Mouse (Mus musculus): Measurements from ENCODE around the gene Cldn20. TPM values are rescaled to one million over a fixed set of nuclear protein-coding genes. Genes with fewer than 3 reads are reported as not detected.

Cldn20 gene
- polyA plus RNA-seq, 1 experiment from 2014 or later, result not detected

Other genes starting within 250 kb of the Cldn20 start
- 2.8 and 5.1 TPM in 2 replicates for gene Tiam2, start 206.0 kb upstream of the Cldn20 start, polyA plus RNA-seq (2016; fragmentation: Nextera tagmentation; extraction: Ambion mirVana)
- gene Tfb1m, start 25.2 kb downstream of the Cldn20 start, polyA plus RNA-seq (2016; fragmentation: Nextera tagmentation; extraction: Ambion mirVana), result 15.9 and 16.3 TPM in 2 replicates
- not detected in 2 replicates for gene Nox3, start 163.7 kb downstream of the Cldn20 start, polyA plus RNA-seq (2016; fragmentation: Nextera tagmentation; extraction: Ambion mirVana)